In the genomic region with DNA sequence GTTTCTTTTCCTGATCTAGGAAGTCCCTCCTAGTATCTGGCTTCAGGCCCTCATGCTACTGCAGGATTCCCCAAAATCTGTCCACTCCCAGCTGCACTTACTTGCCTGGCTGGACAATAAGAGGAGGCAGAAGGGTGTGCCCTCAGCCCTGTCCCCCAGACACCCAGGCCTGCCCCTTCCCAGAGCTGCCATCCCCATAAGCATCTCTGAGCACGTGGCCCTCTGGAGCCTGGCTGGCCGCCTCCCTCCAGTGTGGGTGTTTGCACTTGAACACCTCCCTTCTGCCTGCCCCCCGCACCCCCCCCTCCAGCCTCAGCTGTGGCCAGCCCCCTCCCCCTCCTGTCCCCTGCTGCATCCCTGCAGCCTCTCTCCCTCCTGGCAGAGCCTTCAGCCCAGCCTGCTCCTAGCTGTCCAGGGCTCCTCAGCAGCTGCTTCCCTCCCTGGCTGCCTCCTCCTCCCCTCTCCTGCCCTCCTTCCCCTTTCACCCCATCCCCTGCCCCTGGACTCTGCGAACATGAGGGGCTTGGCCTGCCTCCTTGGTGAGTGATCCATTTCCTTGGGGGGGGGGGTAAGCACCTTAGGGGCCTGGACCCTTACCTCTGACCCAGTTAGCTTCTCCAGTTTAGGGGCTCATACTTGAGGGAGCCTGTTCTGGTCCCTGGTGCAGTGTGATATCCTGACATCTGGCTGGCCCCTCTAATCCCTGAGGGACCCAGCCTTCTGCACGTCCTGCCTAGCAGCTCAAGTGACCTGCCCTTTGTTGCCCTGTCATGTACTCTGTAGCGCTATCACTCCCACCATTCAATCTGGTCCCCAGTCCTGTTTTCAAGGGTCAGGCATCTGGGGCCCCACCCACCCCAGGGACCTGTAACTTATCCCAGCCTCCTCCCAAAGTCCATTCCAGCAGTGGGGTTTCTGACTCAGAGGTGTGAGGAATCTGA, we compare ENCODE assay signal across 9 mouse cellular contexts. TPM values are rescaled to one million over a fixed set of nuclear protein-coding genes. Genes with fewer than 3 reads are reported as not detected.
DNase-seq lines count a peak whose midpoint lies in the region; ATAC-seq and TF ChIP-seq lines count a peak whose summit lies in the region.
"Had no signal": no experiment of that assay in that cellular context is flagged by ENCODE, and none has a peak within 500 bp of the region (broad histone marks: within the 10 kb centered on the region; RNA-seq: fewer than 3 reads in every experiment).

Ssc5d (plus strand) TSS at position 345 of the 941 bp plus-strand sequence.

- H3K9me3 ChIP-seq in hindbrain, embryonic 12.5 days (replicated peaks) = no peaks in the 10 kb centered on the region

- no peaks in the 10 kb centered on the region for H3K79me2 ChIP-seq in macrophage (ENCODE audit: inconsistent target)

- POLR2A ChIA-PET in Patski (lab: Charles Lee) = interaction anchor here (0.7 to 1.0 kb wide), 2 partner anchors 10 to 1709 kb away, joined by 3 read pairs; no protein-coding TSS in a partner anchor

- peak; percentile 37 for DNase-seq in adrenal gland, postnatal 14 days
- DNase-seq in adrenal gland, postnatal 25 days = no peak
- DNase-seq in Patski (ENCODE audit: low read depth, low spot score) = no peak
- DNase-seq in gastrocnemius, adult 18-20 months (ENCODE audit: low spot score) = peak; percentile 59
- DNase-seq in urinary bladder, postnatal 25 days (ENCODE audit: low spot score) = peak; percentile 23
- no peak for DNase-seq in left cerebral cortex, postnatal 36 days (ENCODE audit: low spot score in 2 of 2)

- WGBS in hindbrain, embryonic 12.5 days = under 1% methylated on average over 5 of the region's 6 CpGs
- WGBS in macrophage (ENCODE audit: missing documents) = 42% methylated on average over 5 of the region's 6 CpGs

- peaks cover 4% of the 10 kb centered on the region for H3K36me3 ChIP-seq in hindbrain, embryonic 12.5 days
- H3K36me3 ChIP-seq in macrophage (ENCODE audit: inconsistent target) = no peaks in the 10 kb centered on the region

- peak within 1 kb of the TSS; percentile 98 for H3K27ac ChIP-seq in hindbrain, embryonic 12.5 days
- peak within 1 kb of the TSS; percentile 25 for H3K27ac ChIP-seq in macrophage

- peak within 1 kb of the TSS; percentile 88 for H3K4me2 ChIP-seq in hindbrain, embryonic 12.5 days (replicated peaks)

- in situ Hi-C loops in Patski (cut with MboI; ENCODE audit: low pct_unique_long_range_greater_than_20kb) = no loop called here

- 0 out of 2 replicates have a peak within 1 kb of the TSS, but pooled peaks have one; percentile 7 for H3K4me3 ChIP-seq in hindbrain, embryonic 12.5 days
- no peak within 1 kb of the TSS for H3K4me3 ChIP-seq in macrophage (ENCODE audit: inconsistent target)
- H3K4me3 ChIP-seq: erythroblast, embryonic 14.5 days had no signal

- no peaks in the 10 kb centered on the region for H3K27me3 ChIP-seq in Patski
- no peaks in the 10 kb centered on the region for H3K27me3 ChIP-seq in hindbrain, embryonic 12.5 days

- H3K9ac ChIP-seq in hindbrain, embryonic 12.5 days = peak within 1 kb of the TSS; percentile 43

- CTCF ChIA-PET in Patski (lab: Charles Lee) = interaction anchor here (0.7 to 1.0 kb wide), 3 partner anchors 9 to 15 kb away, joined by 3 to 4 read pairs (median 3); partner anchors contain the start of gene Zfp628

- peaks cover 75% of the 10 kb centered on the region for H3K4me1 ChIP-seq in hindbrain, embryonic 12.5 days

- no peak for TF ChIP-seq CTCF in Patski (IDR thresholded peaks at IDR 0.05)

- intact Hi-C loops in left cerebral cortex, postnatal 36 days (cut with DNase I) = no loop called here

- ATAC-seq in Patski = peak; percentile 25
- peak; percentile 19 for ATAC-seq in hindbrain, embryonic 12.5 days (ENCODE audit: low FRiP score)

RNA-seq across cellular contexts. Expression of gene Ssc5d, which starts in this region (rescaled TPM):
- 3.9 and 5.0 TPM in 2 replicates for total RNA-seq in adrenal gland, postnatal 14 days (2021)
- 2.0 and 3.2 TPM in 2 replicates for total RNA-seq in adrenal gland, postnatal 25 days (2021)
- 4.7 TPM for polyA plus RNA-seq in Patski (2021)
- total RNA-seq in gastrocnemius, adult 18-20 months (2021) = 1 to 10 TPM; 3.9 to 4.7 TPM
- 1.6 and 2.2 TPM in 2 replicates for polyA plus RNA-seq in hindbrain, embryonic 12.5 days (2016; fragmentation: Nextera tagmentation; extraction: Ambion mirVana)
- total RNA-seq in macrophage (2018; cell fraction: chromatin; rRNA removed) = 1 to 10 TPM in 8 of 26 experiments, under 1 TPM in 18; 0.16 to 5.4 (median 0.47) TPM
- total RNA-seq in macrophage (2018; cell fraction: cytosol; rRNA removed) = 1 to 10 TPM in 2 of 26 experiments, under 1 TPM in 24; 0.06 to 1.2 (median 0.36) TPM
- 1 to 10 TPM in 15 of 26 experiments, under 1 TPM in 11; 0.18 to 2.9 (median 1.3) TPM for total RNA-seq in macrophage (2018; cell fraction: nucleus; rRNA removed)
- polyA plus RNA-seq in macrophage (2018) = 0.13 to 0.33 TPM (median 0.28 TPM) in 3 replicates
- total RNA-seq in left cerebral cortex, postnatal 36 days (2021) = 1 to 10 TPM in 1 of 2 experiments, under 1 TPM in 1; 0.84 to 3.6 TPM
- polyA plus RNA-seq: erythroblast, embryonic 14.5 days had no signal

Comparison
In these comparisons a context has a peak if more than half of its experiments do, and no peak if none do; other contexts are left out.
1. DNase-seq: peak in adrenal gland, postnatal 14 days (single experiment), gastrocnemius, adult 18-20 months (single experiment) and urinary bladder, postnatal 25 days (single experiment); none in adrenal gland, postnatal 25 days (single experiment), Patski (single experiment) and left cerebral cortex, postnatal 36 days (0 of 2).